Mouse (Mus musculus) CH12.LX (cell line): ENCODE results near the gene B3galt5. TPM values are rescaled to one million over a fixed set of nuclear protein-coding genes. Genes with fewer than 3 reads are reported as not detected.

Experiments
- DNase-seq: peaks from one replicate; pipeline ENCODE4 v3.0.0-alpha.2; 2013; ENCODE audit errors: extremely low read depth
- H3K27ac ChIP-seq: 2 replicates; pipeline ENCODE4 v1.5.1; 2012; ENCODE audit warnings: low read depth, mild to moderate bottlenecking, control low read depth, moderate library complexity; ENCODE audit not compliant: insufficient read depth
- H3K27me3 ChIP-seq: replicated peaks from 2 replicates; pipeline ENCODE3; 2012; ENCODE audit warnings: inconsistent platforms
- H3K36me3 ChIP-seq, 2 experiments: replicated peaks in 1 of 2; 2 replicates each; pipeline versions ENCODE3 to v1.6.1; 2012; ENCODE audit warnings: inconsistent platforms in 1 of 2, low read length in 1 of 2, mild to moderate bottlenecking in 1 of 2, mixed read lengths in 1 of 2, moderate library complexity in 1 of 2; ENCODE audit not compliant: control insufficient read depth in 1 of 2, insufficient read depth in 1 of 2
- H3K4me1 ChIP-seq, 2 experiments: 2 replicates each; pipeline ENCODE4 v1.6.1; 2012; ENCODE audit warnings: inconsistent platforms in 1 of 2, moderate library complexity in 1 of 2; ENCODE audit not compliant: insufficient read depth in 2 of 2, control insufficient read depth in 1 of 2
- H3K4me2 ChIP-seq: 2 replicates; pipeline ENCODE4 v1.6.1; 2012; ENCODE audit warnings: low read depth, mild to moderate bottlenecking, control low read depth; ENCODE audit not compliant: poor library complexity, insufficient read depth, severe bottlenecking
- H3K4me3 ChIP-seq, 3 experiments: fragments of 150-350 bp in 1 of 3; sonication (generic) in 1 of 3; replicated peaks in 1 of 3; 2 replicates each; pipeline versions ENCODE3 to v1.5.1; 2011 to 2012; ENCODE audit warnings: low read depth in 2 of 3, low read length in 2 of 3, mild to moderate bottlenecking in 2 of 3, moderate library complexity in 2 of 3, control low read depth in 1 of 3, improper control_type of control experiment in 1 of 3, inconsistent platforms in 1 of 3, mixed read lengths in 1 of 3; ENCODE audit not compliant: poor library complexity in 1 of 3
- H3K79me2 ChIP-seq: replicated peaks from 2 replicates; pipeline ENCODE4 v1.6.1; 2012; ENCODE audit warnings: mild to moderate bottlenecking, moderate library complexity; ENCODE audit not compliant: control insufficient read depth, poor library complexity, insufficient read depth, severe bottlenecking; ENCODE audit errors: extremely low read depth
- H3K9ac ChIP-seq: 2 replicates; pipeline ENCODE4 v1.6.1; 2012; ENCODE audit warnings: low read depth, mild to moderate bottlenecking, control low read depth, moderate library complexity; ENCODE audit not compliant: insufficient read depth
- H3K9me3 ChIP-seq: replicated peaks from 2 replicates; pipeline ENCODE3; 2012; ENCODE audit warnings: low read length, inconsistent platforms, mixed read lengths
- BHLHE40 ChIP-seq: IDR thresholded peaks from 2 replicates; pipeline ENCODE4 v1.6.1; 2011; ENCODE audit warnings: mild to moderate bottlenecking, low read depth, low read length, improper control_type of control experiment
- CHD1 ChIP-seq: IDR thresholded peaks from 2 replicates; pipeline ENCODE4 v1.6.1; 2012; ENCODE audit warnings: low read depth, low read length, improper control_type of control experiment, inconsistent platforms
- CHD2 ChIP-seq: IDR thresholded peaks from 2 replicates; pipeline ENCODE4 v1.6.1; 2011; ENCODE audit warnings: low read length, improper control_type of control experiment
- CTCF ChIP-seq, 2 experiments: IDR thresholded peaks in 1 of 2; conservative IDR thresholded peaks in 1 of 2; 2 replicates each; pipeline ENCODE4 v1.5.1; 2011 to 2012; ENCODE audit warnings: low read depth in 2 of 2, low read length in 2 of 2, improper control_type of control experiment in 1 of 2, inconsistent platforms in 1 of 2, mild to moderate bottlenecking in 1 of 2, moderate library complexity in 1 of 2
- E2F4 ChIP-seq: IDR thresholded peaks from 2 replicates; pipeline ENCODE4 v1.6.1; 2011; ENCODE audit warnings: low read depth, low read length, improper control_type of control experiment; ENCODE audit not compliant: insufficient replicate concordance
- ELF1 ChIP-seq: IDR thresholded peaks from 2 replicates; pipeline ENCODE4 v1.6.1; 2014; ENCODE audit warnings: low read depth, mild to moderate bottlenecking, inconsistent platforms, low read length, improper control_type of control experiment
- EP300 ChIP-seq: IDR thresholded peaks from 2 replicates; pipeline ENCODE4 v1.6.1; 2011; ENCODE audit warnings: low read length, improper control_type of control experiment
- ETS1 ChIP-seq: conservative IDR thresholded peaks from 2 replicates; pipeline ENCODE4 v1.6.1; 2012; ENCODE audit warnings: low read depth, mild to moderate bottlenecking, inconsistent platforms, low read length, improper control_type of control experiment, moderate library complexity
- GABPA ChIP-seq: IDR thresholded peaks from 2 replicates; pipeline ENCODE4 v1.6.1; 2012; ENCODE audit warnings: low read depth, low read length, improper control_type of control experiment, inconsistent platforms; ENCODE audit not compliant: insufficient replicate concordance
- HCFC1 ChIP-seq: IDR thresholded peaks from 2 replicates; pipeline ENCODE4 v1.6.1; 2012; ENCODE audit warnings: low read depth, mild to moderate bottlenecking, inconsistent platforms, low read length, improper control_type of control experiment
- IRF4 ChIP-seq: IDR thresholded peaks from 2 replicates; pipeline ENCODE4 v1.6.1; 2014; ENCODE audit warnings: low read depth, mild to moderate bottlenecking, inconsistent platforms, low read length, improper control_type of control experiment
- JUN ChIP-seq: IDR thresholded peaks from 2 replicates; pipeline ENCODE4 v1.6.1; 2011; ENCODE audit warnings: low read depth, mild to moderate bottlenecking, low read length, improper control_type of control experiment, moderate library complexity; ENCODE audit not compliant: insufficient read depth
- JUND ChIP-seq: conservative IDR thresholded peaks from 2 replicates; pipeline ENCODE4 v1.6.1; 2011; ENCODE audit warnings: low read depth, low read length, improper control_type of control experiment
- KAT2A ChIP-seq: IDR thresholded peaks from 2 replicates; pipeline ENCODE4 v1.6.1; 2012; ENCODE audit warnings: low read length, improper control_type of control experiment, inconsistent platforms; ENCODE audit not compliant: insufficient replicate concordance
- MAFK ChIP-seq: IDR thresholded peaks from 2 replicates; pipeline ENCODE4 v1.6.1; 2011; ENCODE audit warnings: low read length, improper control_type of control experiment; ENCODE audit not compliant: insufficient replicate concordance
- MAX ChIP-seq: IDR thresholded peaks from 2 replicates; pipeline ENCODE4 v1.6.1; 2011; ENCODE audit warnings: low read length, improper control_type of control experiment
- MAZ ChIP-seq: IDR thresholded peaks from 2 replicates; pipeline ENCODE4 v1.6.1; 2012; ENCODE audit warnings: low read depth, mild to moderate bottlenecking, inconsistent platforms, low read length, improper control_type of control experiment, moderate library complexity
- MEF2A ChIP-seq: IDR thresholded peaks from 2 replicates; pipeline ENCODE4 v1.6.1; 2014; ENCODE audit warnings: low read depth, mild to moderate bottlenecking, inconsistent platforms, low read length, improper control_type of control experiment, borderline replicate concordance
- MYC ChIP-seq: IDR thresholded peaks from 2 replicates; pipeline ENCODE4 v1.6.1; 2011; ENCODE audit warnings: low read depth, mild to moderate bottlenecking, improper control_type of control experiment, low read length
- NELFE ChIP-seq: IDR thresholded peaks from 2 replicates; pipeline ENCODE4 v1.6.1; 2011; ENCODE audit warnings: low read depth, low read length, improper control_type of control experiment
- NRF1 ChIP-seq: IDR thresholded peaks from 2 replicates; pipeline ENCODE4 v1.6.1; 2014; ENCODE audit warnings: low read depth, mild to moderate bottlenecking, inconsistent platforms, low read length, improper control_type of control experiment, moderate library complexity
- PAX5 ChIP-seq: IDR thresholded peaks from 2 replicates; pipeline ENCODE4 v1.6.1; 2012; ENCODE audit warnings: low read length, inconsistent platforms, mixed read lengths
- POLR2A ChIP-seq: IDR thresholded peaks from 2 replicates; pipeline ENCODE4 v1.6.1; 2011; ENCODE audit warnings: low read depth, mild to moderate bottlenecking, improper control_type of control experiment, low read length
- POLR2AphosphoS2 ChIP-seq: IDR thresholded peaks from 2 replicates; pipeline ENCODE4 v1.6.1; 2011; ENCODE audit warnings: low read depth, low read length, improper control_type of control experiment
- RAD21 ChIP-seq: IDR thresholded peaks from 2 replicates; pipeline ENCODE4 v1.6.1; 2011; ENCODE audit warnings: low read depth, mild to moderate bottlenecking, low read length, improper control_type of control experiment, moderate library complexity
- RCOR1 ChIP-seq: conservative IDR thresholded peaks from 2 replicates; pipeline ENCODE4 v1.6.1; 2012; ENCODE audit warnings: low read depth, mild to moderate bottlenecking, inconsistent platforms, low read length, improper control_type of control experiment
- SIN3A ChIP-seq: IDR thresholded peaks from 2 replicates; pipeline ENCODE4 v1.6.1; 2012; ENCODE audit warnings: low read length, improper control_type of control experiment, inconsistent platforms
- SMC3 ChIP-seq: IDR thresholded peaks from 2 replicates; pipeline ENCODE4 v1.6.1; 2011; ENCODE audit warnings: low read depth, low read length, improper control_type of control experiment
- TBP ChIP-seq: conservative IDR thresholded peaks from 2 replicates; pipeline ENCODE4 v1.6.1; 2011; ENCODE audit warnings: low read depth, low read length, improper control_type of control experiment
- TCF12 ChIP-seq: IDR thresholded peaks from 2 replicates; pipeline ENCODE4 v1.6.1; 2014; ENCODE audit warnings: low read depth, mild to moderate bottlenecking, inconsistent platforms, low read length, improper control_type of control experiment
- UBTF ChIP-seq: IDR thresholded peaks from 2 replicates; pipeline ENCODE4 v1.6.1; 2012; ENCODE audit warnings: low read depth, mild to moderate bottlenecking, inconsistent platforms, low read length, improper control_type of control experiment, moderate library complexity
- USF1 ChIP-seq: IDR thresholded peaks from 2 replicates; pipeline ENCODE4 v1.6.1; 2014; ENCODE audit warnings: low read depth, mild to moderate bottlenecking, inconsistent platforms, low read length, improper control_type of control experiment
- USF2 ChIP-seq: conservative IDR thresholded peaks from 2 replicates; pipeline ENCODE4 v1.6.1; 2011; ENCODE audit warnings: low read depth, low read length, improper control_type of control experiment
- ZC3H11A ChIP-seq: IDR thresholded peaks from 2 replicates; pipeline ENCODE4 v1.6.1; 2012; ENCODE audit warnings: low read depth, mild to moderate bottlenecking, inconsistent platforms, low read length, improper control_type of control experiment
- ZKSCAN1 ChIP-seq: IDR thresholded peaks from 2 replicates; pipeline ENCODE4 v1.6.1; 2012; ENCODE audit warnings: low read depth, inconsistent platforms, low read length, improper control_type of control experiment, borderline replicate concordance
- ZMIZ1 ChIP-seq: IDR thresholded peaks from 2 replicates; pipeline ENCODE4 v1.6.1; 2012; ENCODE audit warnings: low read depth, mild to moderate bottlenecking, inconsistent platforms, low read length, improper control_type of control experiment
- ZNF384 ChIP-seq: IDR thresholded peaks from 2 replicates; pipeline ENCODE4 v1.6.1; 2012; ENCODE audit warnings: low read depth, low read length, improper control_type of control experiment, inconsistent platforms
- dilution Hi-C: fragments of 300-500 bp; cut with MboI; formaldehyde crosslinking; loops from 2 replicates; pipeline ENCODE4 v1.14.3; 2020; ENCODE audit warnings: low sequenced_read_pairs; ENCODE audit not compliant: extremely low pct_unique_long_range_greater_than_20kb, extremely low pct_ligation_motif_present
- in situ Hi-C: fragments of 300-500 bp; cut with MboI; formaldehyde crosslinking; loops from 3 replicates; pipeline ENCODE4 v1.14.3; 2019; ENCODE audit warnings: low sequenced_read_pairs, low pct_ligation_motif_present, low pct_unique_long_range_greater_than_20kb, mixed read lengths
- polyA plus RNA-seq: library from polyadenylated mRNA; unstranded; fragments of >175 nt; gene quantifications from 2 replicates; pipeline ENCODE4 v1.2.1, GENCODE M21; 2012; ENCODE audit warnings: low read depth; ENCODE audit not compliant: insufficient read length
- total RNA-seq, 2 experiments: library from RNA; depleted of rRNA; stranded (reverse); fragments of 300-350 nt in 1 of 2; fragments of >200 nt in 1 of 2; gene quantifications; 2 replicates each; pipeline ENCODE4 v1.2.3; 2012 to 2014

Gene B3galt5
- total and polyA plus RNA-seq, 3 experiments, result 0.04 to 0.87 (median 0.23) TPM

DNA sequence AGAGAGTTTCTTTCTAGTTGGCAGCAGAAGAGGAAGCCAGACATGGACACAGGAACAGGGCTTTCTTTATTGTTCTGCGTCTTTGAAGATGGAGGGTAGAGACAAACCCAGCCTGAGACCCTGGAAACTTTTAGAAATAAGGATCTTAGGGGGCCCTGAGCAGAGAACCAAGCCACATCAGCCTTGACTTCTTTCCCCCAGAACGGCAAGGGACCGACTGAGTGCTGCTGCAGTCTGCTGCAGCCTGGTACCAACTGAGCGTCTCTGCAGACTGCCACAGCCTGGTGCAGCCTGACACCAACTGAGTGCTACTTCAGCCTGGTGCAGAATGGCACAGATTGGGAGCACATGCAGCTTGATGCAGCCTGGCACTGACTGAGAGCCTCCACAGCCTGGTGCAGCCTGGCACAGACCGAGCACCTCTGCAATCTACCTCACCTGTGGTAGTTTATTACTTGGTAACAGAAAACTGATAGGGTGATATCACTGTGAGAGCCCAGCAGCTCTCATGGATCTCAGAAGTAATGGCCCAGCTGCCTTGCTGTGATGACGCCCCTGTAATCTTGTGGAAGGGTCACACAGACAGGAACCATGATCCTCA is 117.8 kb downstream of the B3galt5 start (continued):
- TF ChIP-seq SMC3 (no peak), ZC3H11A (no peak), IRF4 (no peak), EP300 (no peak), USF2 (no peak), GABPA (no peak), CTCF (conservative IDR thresholded peaks at IDR 0.05 in 1 of 2, IDR thresholded peaks at IDR 0.05 in 1 of 2; ENCODE audit: low read depth in 2 of 2, low read length in 2 of 2) (no peak), CHD1 (no peak), CHD2 (no peak)

GRCm38 (mm10) chr16:96353996-96354395 is 118.4 kb downstream of the B3galt5 start:
- dilution Hi-C loops, result no loop called here
- peak; percentile 77 for DNase-seq
- no peaks in the 10 kb centered on the region for H3K36me3 ChIP-seq
- in situ Hi-C loops, result no loop called here
- H3K9me3 ChIP-seq, result no peaks in the 10 kb centered on the region
- H3K4me1 ChIP-seq, result peaks cover 2 to 17% of the 10 kb centered on the region in 2 experiments
- no peaks in the 10 kb centered on the region for H3K27me3 ChIP-seq
- peak overlapping the region; percentile 77 for H3K9ac ChIP-seq
- H3K4me3 ChIP-seq, result peak overlapping the region; percentile 37 to 60 (median 58)
- H3K27ac ChIP-seq, result no peak overlapping the region
- H3K4me2 ChIP-seq, result peak overlapping the region; percentile 67
- no peaks in the 10 kb centered on the region for H3K79me2 ChIP-seq
- TF ChIP-seq RCOR1 (no peak), NRF1 (no peak), ZKSCAN1 (no peak), RAD21 (no peak), ETS1 (no peak), POLR2AphosphoS2 (no peak), SMC3 (no peak), MAZ (no peak), TCF12 (no peak; the same call in 1 of the 2 replicates), MYC (no peak), USF2 (no peak), CHD1 (no peak), ZNF384 (no peak), MAFK (no peak), TBP (no peak), ELF1 (peak; percentile 36; the same call in 1 of the 2 replicates), UBTF (no peak), KAT2A (no peak), POLR2A (peak; percentile 33; the same call in 1 of the 2 replicates), JUND (no peak), NELFE (0 out of 2 replicates have a peak, but pooled peaks have one; percentile 15), CTCF (conservative IDR thresholded peaks at IDR 0.05 in 1 of 2, IDR thresholded peaks at IDR 0.05 in 1 of 2; ENCODE audit: low read depth in 2 of 2, low read length in 2 of 2) (no peak), BHLHE40 (no peak), PAX5 (no peak), MAX (no peak), EP300 (no peak), E2F4 (no peak), MEF2A (no peak), HCFC1 (0 out of 2 replicates have a peak, but pooled peaks have one; percentile 34), ZC3H11A (no peak), ZMIZ1 (no peak), USF1 (no peak), SIN3A (no peak), JUN (no peak)
